Mouse (Mus musculus) spleen, postnatal 4 days (tissue): ENCODE measurements around the gene Ptpn5.

Experiments
- DNase-seq, 2 experiments: peaks; one replicate each; pipeline ENCODE4 v3.0.0; 2022; ENCODE audit warnings: low spot score in 2 of 2

Ptpn5 gene

DNA sequence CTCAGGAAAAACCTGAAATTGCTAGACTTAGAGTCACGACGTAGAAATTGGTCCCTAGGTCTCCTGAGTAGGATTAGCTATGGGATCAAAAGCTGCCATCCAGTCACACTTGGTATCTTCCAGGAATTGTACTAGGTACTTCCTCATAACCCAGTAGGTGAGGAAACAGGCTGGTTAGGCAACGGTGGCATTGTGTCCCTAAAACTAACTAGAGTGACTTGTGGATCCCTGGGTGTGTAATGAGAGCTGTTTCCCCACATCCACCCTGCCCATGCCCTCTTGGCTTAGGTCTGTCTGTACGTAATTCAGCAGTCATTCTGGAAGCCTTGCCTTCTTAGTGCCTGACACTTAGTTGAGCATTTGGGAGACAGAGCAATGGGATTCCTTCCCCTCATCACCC, 77.2 kb downstream of the Ptpn5 start:
- no peak for DNase-seq

DNA sequence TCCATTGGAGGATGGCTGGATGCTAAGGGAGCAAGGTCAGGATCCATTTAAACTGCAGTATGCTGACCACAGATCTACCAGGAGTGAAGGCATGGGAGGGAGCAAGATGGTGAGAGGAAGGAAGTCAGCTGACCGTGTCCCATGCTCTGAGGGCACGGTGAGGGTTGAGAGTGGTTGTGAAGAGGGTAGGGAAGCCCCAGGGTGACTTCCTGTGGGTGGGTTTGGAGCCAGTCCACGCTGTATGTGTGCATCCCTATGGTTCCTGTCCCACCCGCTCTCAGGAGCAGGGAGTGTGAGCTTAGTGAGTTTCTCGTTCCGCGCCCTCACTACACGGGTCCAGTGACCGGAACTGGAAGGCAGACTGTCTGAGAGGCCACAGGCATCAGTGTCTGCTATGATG, 77.7 kb downstream of the Ptpn5 start:
- DNase-seq: no peak

DNA sequence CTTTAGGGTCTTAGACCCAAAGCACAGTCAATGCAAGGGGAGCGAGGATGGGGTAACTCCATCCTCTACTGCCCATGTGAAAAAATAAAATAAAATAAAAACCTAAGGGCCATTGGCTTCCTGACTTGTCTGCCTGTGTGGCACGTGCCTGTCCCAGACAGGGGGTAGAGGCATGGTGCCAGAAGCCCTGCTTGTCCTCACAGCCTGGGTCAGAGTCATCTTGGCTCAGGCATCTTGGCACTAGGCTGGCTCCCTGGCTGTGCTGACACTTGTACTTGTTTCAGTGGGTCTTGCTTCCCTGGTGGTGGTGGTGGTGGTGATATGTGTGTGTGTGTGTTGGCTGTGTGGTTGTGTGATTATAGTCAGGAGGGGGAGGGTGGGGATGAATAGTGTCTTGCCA, 78.8 kb downstream of the Ptpn5 start:
- no peak for DNase-seq

DNA sequence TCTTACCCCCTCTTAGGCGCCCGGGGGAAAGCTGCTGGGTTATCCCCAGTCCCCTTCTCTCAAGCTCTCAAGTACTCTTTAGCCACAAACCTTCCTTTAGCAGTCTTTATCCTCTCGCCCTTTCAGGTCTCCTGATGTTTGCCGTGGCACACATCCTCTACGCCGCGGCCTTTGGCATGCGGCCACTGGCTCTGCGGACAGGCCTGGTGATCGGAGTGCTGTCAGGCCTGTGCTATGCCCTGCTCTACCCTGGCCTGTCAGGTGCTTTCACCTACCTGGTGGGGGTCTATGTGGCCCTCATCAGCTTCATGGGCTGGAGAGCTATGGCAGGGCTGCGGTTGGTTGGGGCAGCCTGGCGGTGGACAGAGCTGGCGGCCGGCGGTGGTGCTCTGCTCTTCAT, 80.2 kb downstream of the Ptpn5 start:
- no peak for DNase-seq

DNA sequence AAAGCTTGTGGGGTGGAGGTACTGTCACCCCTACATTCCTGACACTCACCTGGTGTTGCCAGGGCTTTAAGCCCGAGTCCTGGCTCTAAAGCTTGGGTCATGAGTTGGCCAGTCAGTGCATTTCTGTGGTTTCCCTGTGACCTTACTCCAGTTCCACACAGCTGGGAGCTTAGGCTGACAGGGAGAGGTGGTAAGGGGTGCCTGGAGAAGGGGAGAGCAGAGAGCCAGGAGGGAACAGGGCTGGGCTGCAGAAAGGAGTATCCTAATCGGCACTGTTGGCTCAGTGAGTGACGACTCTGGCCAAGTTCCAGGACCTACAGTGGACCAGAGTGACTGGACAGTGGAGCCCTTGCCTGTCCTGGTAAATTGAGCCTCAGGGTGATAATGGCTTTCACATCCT, 81.2 kb downstream of the Ptpn5 start:
- DNase-seq: no peak

DNA sequence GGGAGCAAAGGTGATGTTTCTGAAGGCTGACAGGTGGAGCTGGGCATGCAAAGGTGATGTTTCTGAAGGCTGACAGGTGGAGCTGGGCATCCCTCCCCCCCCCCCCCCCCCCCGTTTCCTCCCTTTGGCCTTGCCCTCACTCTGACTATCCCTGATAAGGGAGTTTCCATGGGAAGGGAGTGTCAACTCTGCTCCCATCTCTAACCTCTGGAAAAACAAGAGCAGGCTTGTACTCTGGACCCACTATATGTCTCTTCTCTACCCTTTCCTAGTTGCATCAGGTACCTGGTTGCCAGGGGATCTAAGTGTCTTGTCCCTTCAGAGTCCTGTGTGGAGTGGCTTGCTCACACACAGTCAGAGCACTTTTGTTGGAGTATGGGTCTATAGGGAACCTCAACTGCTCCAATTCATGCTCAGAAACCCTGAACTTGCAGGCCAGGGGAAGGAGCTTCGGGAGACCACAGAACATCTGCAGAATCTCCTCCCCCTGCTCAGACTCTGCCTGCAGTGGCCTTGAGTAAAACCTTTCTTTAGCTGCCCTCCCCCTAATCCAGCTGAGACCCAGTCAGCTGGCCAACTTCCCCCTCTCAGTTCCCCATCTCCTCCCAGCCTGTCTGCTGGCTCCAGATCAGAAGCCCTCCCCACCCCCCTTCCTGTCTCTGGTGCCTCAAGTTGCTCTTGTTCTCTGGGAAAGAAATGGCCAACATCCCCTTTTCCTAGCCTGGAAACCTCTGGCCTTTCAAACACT, 81.9 kb downstream of the Ptpn5 start:
- DNase-seq: peak; percentile 54 to 72

DNA sequence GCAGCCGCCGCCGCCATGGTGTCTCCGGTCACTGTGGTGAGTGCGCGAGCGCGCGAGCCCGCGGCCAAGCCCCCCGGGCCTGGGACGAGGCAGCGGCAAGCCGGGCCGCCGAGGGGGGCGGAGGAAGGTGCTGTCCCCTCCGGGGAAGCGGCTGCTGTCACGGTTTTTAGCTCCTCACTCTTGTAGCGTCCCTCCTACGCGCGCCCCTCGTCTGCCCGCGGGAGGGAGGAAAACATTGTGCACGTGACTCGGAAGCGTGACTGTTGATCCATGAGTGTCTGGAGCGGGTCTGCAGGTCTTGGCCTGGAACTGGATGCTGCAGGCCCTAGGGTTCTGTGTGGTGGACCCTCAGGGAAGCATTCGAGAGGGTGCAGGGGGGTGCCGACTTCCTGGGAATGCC, 82.7 kb downstream of the Ptpn5 start:
- DNase-seq: no peak

DNA sequence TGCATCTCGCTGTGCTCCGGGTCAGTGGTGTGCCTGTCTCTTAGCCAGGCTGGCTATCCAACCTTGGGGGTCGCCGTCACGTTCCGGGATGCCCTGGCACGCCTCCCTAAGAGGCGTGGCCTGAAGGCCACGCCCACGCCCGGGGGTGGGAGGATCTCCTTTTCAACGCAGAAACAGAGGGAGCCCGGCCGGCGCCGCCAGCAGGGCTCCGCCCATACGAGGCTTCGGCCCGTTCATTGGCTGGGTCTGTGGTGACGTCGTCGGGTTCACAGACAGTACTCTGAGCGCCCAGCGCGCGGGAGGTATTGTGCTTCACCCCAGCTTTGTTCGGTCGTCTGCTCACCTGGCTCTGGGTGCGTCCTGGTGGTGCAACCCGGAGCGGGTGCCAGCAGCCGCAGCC, 83.1 kb downstream of the Ptpn5 start, which contains the start of gene Tmem86a:
Gene Tmem86a, plus strand, starts transcription at position 236 of the 400 bp plus-strand sequence.
- peak; percentile 88 to 91 for DNase-seq

DNA sequence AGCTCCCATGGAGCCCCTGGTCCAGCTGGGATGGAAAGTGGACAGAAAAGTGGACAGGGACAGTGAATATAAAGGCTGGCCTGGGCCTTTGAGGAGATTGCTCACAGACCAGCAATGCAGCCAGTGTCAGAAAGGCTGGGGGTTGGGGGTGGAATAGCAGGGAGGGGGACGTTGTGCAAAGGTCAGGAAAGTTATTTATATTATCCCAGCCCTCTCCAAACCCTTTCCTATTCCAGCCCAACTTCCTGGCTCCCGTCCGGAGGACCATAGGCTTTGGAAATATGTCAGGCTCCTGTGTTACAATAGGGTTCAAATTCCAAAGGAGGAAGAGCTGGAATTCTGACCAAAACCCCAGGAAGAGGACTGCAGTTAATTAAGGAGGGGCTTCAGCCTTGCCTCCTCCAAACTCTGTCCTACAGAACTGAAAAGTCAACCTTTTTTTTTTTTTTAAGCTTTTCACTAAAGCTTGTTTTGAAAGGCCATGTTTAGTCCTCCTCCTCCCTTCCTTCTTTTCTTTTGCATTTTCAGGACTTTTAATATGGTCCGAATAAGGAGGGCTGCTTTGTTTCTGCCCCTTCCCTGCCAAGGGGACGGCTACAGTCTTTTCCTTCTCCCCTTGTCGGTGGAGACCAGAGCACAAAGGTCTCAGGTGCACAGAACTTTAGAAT, 90.5 kb downstream of the Ptpn5 start:
- no peak for DNase-seq

DNA sequence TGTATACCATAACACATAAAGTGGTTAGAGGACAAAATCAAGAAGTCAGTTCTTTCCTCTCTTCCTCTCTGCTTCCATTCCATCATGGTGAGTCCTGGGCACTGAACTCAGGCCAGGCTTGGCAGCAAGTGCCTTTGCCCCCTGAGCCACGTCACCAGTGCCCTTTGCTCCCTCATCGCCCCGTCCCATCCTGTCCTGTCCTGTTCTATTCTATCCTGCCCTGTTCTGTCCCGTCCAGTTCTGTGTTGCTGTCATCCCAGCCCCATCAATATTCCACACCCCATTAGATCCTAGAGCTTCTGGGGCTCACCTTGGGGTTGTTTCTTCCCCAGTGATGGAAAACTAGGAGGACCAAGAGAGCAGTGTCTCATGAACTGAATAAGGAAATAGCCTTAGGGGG, 91.4 kb downstream of the Ptpn5 start:
- DNase-seq: no peak

DNA sequence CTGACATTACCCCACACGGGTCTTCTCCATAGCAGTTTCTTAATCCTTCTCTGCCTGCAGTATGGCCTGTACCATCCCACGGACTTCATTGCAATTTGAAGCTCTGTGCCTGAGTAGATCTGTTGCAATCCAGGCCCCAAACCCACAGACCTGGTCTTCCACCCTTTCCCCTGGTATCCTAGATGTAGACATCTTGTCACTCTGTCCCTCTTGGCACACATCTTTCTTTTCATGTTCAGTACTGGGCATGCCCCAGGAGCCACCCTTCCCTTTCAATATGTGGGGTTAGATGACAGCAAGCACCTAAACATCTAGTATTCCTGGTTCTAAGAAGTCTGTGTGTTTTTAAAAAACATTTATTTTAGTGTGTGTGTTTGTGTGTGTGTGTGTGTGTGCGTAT, 91.8 kb downstream of the Ptpn5 start:
- no peak for DNase-seq

DNA sequence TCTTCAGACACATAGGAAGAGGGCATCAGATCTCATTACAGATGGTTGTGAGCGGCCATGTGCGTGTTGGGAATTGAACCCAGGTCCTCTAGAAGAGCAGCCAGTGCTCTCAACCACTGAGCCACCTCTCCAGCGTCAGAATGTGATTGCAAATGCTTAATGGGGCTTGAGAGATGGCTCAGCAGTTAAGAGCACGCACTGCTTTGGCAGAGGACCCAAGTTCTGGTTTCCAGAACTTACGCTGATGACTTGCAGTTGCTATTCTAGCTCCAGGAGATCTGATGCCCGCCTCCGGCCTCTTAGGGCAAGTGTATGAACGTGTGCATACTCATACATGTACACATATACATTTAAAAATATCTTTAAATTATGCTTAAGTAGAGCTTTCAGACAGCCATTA, 98.1 kb downstream of the Ptpn5 start:
- DNase-seq: no peak

DNA sequence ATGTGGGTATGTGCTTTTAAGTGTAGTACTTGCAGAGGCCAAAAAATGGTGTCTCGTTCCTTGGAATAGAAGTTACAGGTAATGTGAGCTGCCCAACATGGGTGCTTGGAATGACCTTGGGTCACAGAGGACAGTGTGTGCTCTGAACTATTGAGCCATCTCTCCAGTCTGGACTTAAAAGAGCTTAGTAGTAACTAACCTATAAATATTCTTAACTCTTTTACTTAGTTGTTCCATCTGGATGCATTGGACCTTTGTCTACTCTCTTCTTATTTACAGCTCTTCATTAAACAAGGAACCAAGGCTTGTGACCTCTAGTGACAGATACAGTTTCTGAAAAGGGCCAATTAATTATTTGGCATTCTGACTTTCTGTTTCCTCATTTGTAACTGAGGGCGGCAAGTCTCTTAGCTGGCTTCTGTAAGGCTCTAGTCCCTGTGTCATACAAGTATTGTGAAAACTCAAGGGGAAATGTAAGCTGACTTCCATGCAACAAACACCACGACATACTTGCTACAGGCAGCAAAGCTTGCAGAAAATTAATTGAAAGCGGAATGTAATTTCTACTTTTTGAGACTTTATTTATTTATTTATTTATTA, 98.6 kb downstream of the Ptpn5 start:
- DNase-seq: no peak

DNA sequence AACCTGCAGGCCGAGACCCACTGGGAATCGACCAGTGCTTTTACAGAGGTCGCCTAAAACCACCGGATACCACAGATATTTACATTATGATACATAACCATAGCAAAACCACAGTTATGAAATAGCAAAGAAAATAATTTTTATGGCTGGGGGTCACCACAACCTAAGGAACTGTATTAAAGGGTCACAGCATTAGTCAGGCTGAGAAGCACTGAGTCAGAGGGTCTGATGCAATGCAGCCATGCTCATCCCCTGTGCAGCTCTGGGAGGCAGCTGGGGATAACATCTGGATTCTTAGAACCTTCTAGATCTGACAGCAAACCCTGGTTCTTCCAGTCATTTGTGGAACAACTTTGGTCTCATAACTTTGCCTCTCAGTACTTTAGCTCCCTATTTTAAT, 102.1 kb downstream of the Ptpn5 start:
- DNase-seq: no peak

DNA sequence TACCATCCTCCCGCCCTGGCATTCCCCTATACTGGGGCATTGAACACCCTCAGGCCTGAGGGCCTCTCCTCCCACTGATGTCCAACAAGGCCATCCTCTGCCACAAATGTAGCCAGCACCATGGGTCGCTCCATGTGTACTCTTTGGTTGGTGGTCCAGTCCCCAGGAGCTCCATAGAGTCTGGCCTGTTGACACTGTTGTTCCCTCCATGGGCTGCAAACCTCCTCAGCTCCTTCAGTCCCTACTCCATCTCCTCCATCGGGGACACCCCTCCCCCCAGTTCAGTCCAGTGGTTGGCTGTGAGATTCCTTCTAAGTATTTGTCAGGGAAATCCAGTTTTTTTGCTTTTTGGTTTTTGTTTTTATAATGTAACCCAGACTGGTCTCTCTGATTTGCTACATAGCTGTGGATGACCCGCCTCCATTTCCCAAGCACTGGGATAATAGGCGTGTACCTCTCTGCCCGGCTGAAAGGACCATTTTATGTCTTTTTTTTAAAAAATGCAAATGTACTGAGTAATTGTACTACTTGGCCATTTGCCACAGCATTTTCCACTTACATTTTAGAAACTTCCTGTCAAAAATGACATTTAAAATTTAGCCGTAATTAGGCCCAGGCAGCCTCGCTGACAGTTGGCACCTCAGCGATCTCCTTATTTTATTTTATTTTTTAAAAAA, 102.8 kb downstream of the Ptpn5 start:
- DNase-seq: no peak
